ENCODE assay signal across 22 mouse cellular contexts in genomic region chr9:90189391-90189790, GRCm38 (mm10). TPM values are rescaled to one million over a fixed set of nuclear protein-coding genes. Genes with fewer than 3 reads are reported as not detected.
DNase-seq lines count a peak whose midpoint lies in the region; ATAC-seq and TF ChIP-seq lines count a peak whose summit lies in the region.
"Had no signal": no experiment of that assay in that cellular context is flagged by ENCODE, and none has a peak within 500 bp of the region (broad histone marks: within the 10 kb centered on the region; RNA-seq: fewer than 3 reads in every experiment).

No protein-coding gene starts in this region.

- no peak overlapping the region for H3K9ac ChIP-seq in heart, embryonic 12.5 days
- H3K9ac ChIP-seq in heart, embryonic 16.5 days (ENCODE audit: low read length): peak overlapping the region; percentile 32; the same call in 1 of the 2 replicates
- no peak overlapping the region for H3K9ac ChIP-seq in midbrain, postnatal 0 days (replicated peaks; ENCODE audit: low read length, poor library complexity, severe bottlenecking)
- H3K9ac ChIP-seq: embryonic facial prominence, embryonic 15.5 days; hindbrain, embryonic 15.5 days had no signal

- H3K4me1 ChIP-seq in heart, embryonic 10.5 days: peaks cover 57% of the 10 kb centered on the region
- H3K4me1 ChIP-seq in heart, embryonic 12.5 days (replicated peaks): peaks cover 43% of the 10 kb centered on the region
- H3K4me1 ChIP-seq in heart, embryonic 16.5 days (ENCODE audit: control insufficient read depth, insufficient read depth, low read length): peaks cover 37% of the 10 kb centered on the region
- no peaks in the 10 kb centered on the region for H3K4me1 ChIP-seq in midbrain, postnatal 0 days (ENCODE audit: insufficient read depth, low read length)
- no peaks in the 10 kb centered on the region for H3K4me1 ChIP-seq in midbrain, embryonic 10.5 days
- H3K4me1 ChIP-seq: embryonic facial prominence, embryonic 15.5 days; forebrain, embryonic 10.5 days; hindbrain, embryonic 10.5 days; hindbrain, embryonic 15.5 days had no signal

- no peaks in the 10 kb centered on the region for H3K27me3 ChIP-seq in heart, embryonic 10.5 days (ENCODE audit: insufficient read depth, poor library complexity, severe bottlenecking)
- no peaks in the 10 kb centered on the region for H3K27me3 ChIP-seq in heart, embryonic 12.5 days (replicated peaks)
- no peaks in the 10 kb centered on the region for H3K27me3 ChIP-seq in heart, embryonic 16.5 days (ENCODE audit: control insufficient read depth, insufficient read depth, low read length)
- H3K27me3 ChIP-seq in midbrain, postnatal 0 days (ENCODE audit: insufficient read depth, low read length): no peaks in the 10 kb centered on the region
- H3K27me3 ChIP-seq in midbrain, embryonic 10.5 days (ENCODE audit: low read depth, poor library complexity, severe bottlenecking): no peaks in the 10 kb centered on the region
- H3K27me3 ChIP-seq: embryonic facial prominence, embryonic 15.5 days; hindbrain, embryonic 15.5 days had no signal

- H3K4me2 ChIP-seq in heart, embryonic 12.5 days: no peak overlapping the region
- H3K4me2 ChIP-seq in heart, embryonic 16.5 days (ENCODE audit: low read depth, low read length): peak overlapping the region; percentile 29; the same call in 1 of the 2 replicates
- no peak overlapping the region for H3K4me2 ChIP-seq in midbrain, postnatal 0 days (ENCODE audit: low read depth, low read length, poor library complexity, severe bottlenecking)
- H3K4me2 ChIP-seq: embryonic facial prominence, embryonic 15.5 days; hindbrain, embryonic 15.5 days had no signal

- no peaks in the 10 kb centered on the region for H3K9me3 ChIP-seq in heart, embryonic 10.5 days
- no peaks in the 10 kb centered on the region for H3K9me3 ChIP-seq in heart, embryonic 12.5 days (replicated peaks)
- H3K9me3 ChIP-seq in heart, embryonic 16.5 days (replicated peaks; ENCODE audit: control insufficient read depth, low read length): no peaks in the 10 kb centered on the region
- no peaks in the 10 kb centered on the region for H3K9me3 ChIP-seq in midbrain, postnatal 0 days (ENCODE audit: low read length)
- H3K9me3 ChIP-seq in midbrain, embryonic 10.5 days (replicated peaks): no peaks in the 10 kb centered on the region
- H3K9me3 ChIP-seq: embryonic facial prominence, embryonic 15.5 days; forebrain, embryonic 10.5 days; hindbrain, embryonic 10.5 days; hindbrain, embryonic 15.5 days had no signal

- WGBS in heart, embryonic 10.5 days: 66% methylated on average over 5 of the region's 5 CpGs
- WGBS in heart, embryonic 12.5 days: 48% methylated on average over 5 of the region's 5 CpGs
- WGBS in heart, embryonic 16.5 days: 28% methylated on average over 5 of the region's 5 CpGs
- 72% methylated on average over 5 of the region's 5 CpGs for WGBS in midbrain, postnatal 0 days
- 82% methylated on average over 5 of the region's 5 CpGs for WGBS in midbrain, embryonic 10.5 days

- intact Hi-C loops in heart, postnatal 25 days (cut with DNase I): no loop called here

- H3K36me3 ChIP-seq in heart, embryonic 10.5 days: peaks cover 15% of the 10 kb centered on the region; the same call in 1 of the 2 replicates
- peaks cover 12% of the 10 kb centered on the region; the same call in 1 of the 2 replicates for H3K36me3 ChIP-seq in heart, embryonic 12.5 days
- H3K36me3 ChIP-seq in heart, embryonic 16.5 days (ENCODE audit: control insufficient read depth, insufficient read depth): no peaks in the 10 kb centered on the region
- peaks cover 17% of the 10 kb centered on the region; the same call in 1 of the 2 replicates for H3K36me3 ChIP-seq in midbrain, postnatal 0 days (ENCODE audit: insufficient read depth, low read length)
- H3K36me3 ChIP-seq in midbrain, embryonic 10.5 days: peaks cover 98% of the 10 kb centered on the region

- no peak for ATAC-seq in heart, embryonic 12.5 days (ENCODE audit: insufficient number of reproducible peaks, low FRiP score)
- ATAC-seq in heart, embryonic 16.5 days (replicated peaks; ENCODE audit: extremely low read depth, insufficient read depth, low FRiP score): peak; percentile 58
- ATAC-seq in midbrain, postnatal 0 days (ENCODE audit: low FRiP score): no peak
- ATAC-seq: forebrain, embryonic 14.5 days; inflammation-experienced regulatory T-cells, adult 6 months; intestine, postnatal 0 days had no signal

- H3K27ac ChIP-seq in heart, embryonic 10.5 days: peak overlapping the region; percentile 65; the same call in 1 of the 2 replicates
- no peak overlapping the region for H3K27ac ChIP-seq in heart, embryonic 12.5 days (ENCODE audit: poor library complexity, severe bottlenecking)
- H3K27ac ChIP-seq in heart, embryonic 16.5 days (ENCODE audit: low read length): peak overlapping the region; percentile 87
- H3K27ac ChIP-seq in midbrain, postnatal 0 days (ENCODE audit: low read depth, low read length): no peak overlapping the region
- no peak overlapping the region for H3K27ac ChIP-seq in midbrain, embryonic 10.5 days (replicated peaks)
- H3K27ac ChIP-seq: embryonic facial prominence, embryonic 15.5 days; forebrain, embryonic 10.5 days; gastrocnemius, adult 2 months; hindbrain, embryonic 10.5 days; hindbrain, embryonic 15.5 days had no signal

- no peak overlapping the region for H3K4me3 ChIP-seq in heart, embryonic 10.5 days
- no peak overlapping the region for H3K4me3 ChIP-seq in heart, embryonic 12.5 days
- no peak overlapping the region for H3K4me3 ChIP-seq in heart, embryonic 16.5 days (ENCODE audit: low read length)
- H3K4me3 ChIP-seq in midbrain, postnatal 0 days (ENCODE audit: low read depth, low read length): no peak overlapping the region
- no peak overlapping the region for H3K4me3 ChIP-seq in midbrain, embryonic 10.5 days
- H3K4me3 ChIP-seq: embryonic facial prominence, embryonic 15.5 days; erythroblast, embryonic 14.5 days; forebrain, embryonic 10.5 days; gastrocnemius, adult 2 months; hindbrain, embryonic 10.5 days; hindbrain, embryonic 15.5 days had no signal

- DNase-seq in heart, embryonic 10.5 days (ENCODE audit: low spot score): no peak
- no peak for DNase-seq in heart, postnatal 25 days (ENCODE audit: low spot score)
- peak; percentile 17 for DNase-seq in midbrain, postnatal 0 days (ENCODE audit: low spot score)
- no peak for DNase-seq in midbrain, embryonic 10.5 days (ENCODE audit: low spot score)
- DNase-seq: adrenal gland, adult 2 months; adrenal gland, postnatal 25 days; cerebellum, adult 18-20 months; embryo, embryonic 11 days; gastrocnemius, adult 2 months; gastrocnemius, postnatal 25 days; kidney, adult 8-10 months had no signal

- no peak for TF ChIP-seq CTCF in midbrain, postnatal 0 days (IDR thresholded peaks at IDR 0.05)

RNA-seq across cellular contexts. Expression of gene Adamts7, which starts 26.5 kb away (rescaled TPM):
- polyA plus RNA-seq in heart, embryonic 10.5 days (2016; fragmentation: Nextera tagmentation; extraction: Ambion mirVana): 5.6 and 7.0 TPM in 2 replicates
- polyA plus RNA-seq in heart, embryonic 12.5 days (2016; fragmentation: Nextera tagmentation; extraction: Ambion mirVana): 7.9 and 8.0 TPM in 2 replicates
- polyA plus RNA-seq in heart, embryonic 16.5 days (2015; fragmentation: Nextera tagmentation; extraction: Ambion mirVana): 8.7 and 9.3 TPM in 2 replicates
- total RNA-seq in heart, postnatal 25 days (2021): 10 to 100 TPM; 17.9 to 20.9 TPM
- 8.9 and 12.5 TPM in 2 replicates for total RNA-seq in midbrain, postnatal 0 days (2014; rRNA removed)
- 2.5 and 3.1 TPM in 2 replicates for polyA plus RNA-seq in midbrain, postnatal 0 days (2015; fragmentation: Nextera tagmentation; extraction: Ambion mirVana)
- 16.7 and 21.0 TPM in 2 replicates for polyA plus RNA-seq in midbrain, embryonic 10.5 days (2016; fragmentation: Nextera tagmentation; extraction: Ambion mirVana)
- total RNA-seq: common myeloid progenitor, adult 5-6 weeks had no signal
- polyA plus RNA-seq: inflammation-experienced regulatory T-cells, adult 6 months had no signal

Comparison
In these comparisons a context has a peak if more than half of its experiments do, and no peak if none do; other contexts are left out.
1. H3K27ac ChIP-seq: peak in heart, embryonic 10.5 days (single experiment) and heart, embryonic 16.5 days (single experiment); none in heart, embryonic 12.5 days (single experiment), midbrain, postnatal 0 days (single experiment) and midbrain, embryonic 10.5 days (single experiment).